In the genomic region with DNA sequence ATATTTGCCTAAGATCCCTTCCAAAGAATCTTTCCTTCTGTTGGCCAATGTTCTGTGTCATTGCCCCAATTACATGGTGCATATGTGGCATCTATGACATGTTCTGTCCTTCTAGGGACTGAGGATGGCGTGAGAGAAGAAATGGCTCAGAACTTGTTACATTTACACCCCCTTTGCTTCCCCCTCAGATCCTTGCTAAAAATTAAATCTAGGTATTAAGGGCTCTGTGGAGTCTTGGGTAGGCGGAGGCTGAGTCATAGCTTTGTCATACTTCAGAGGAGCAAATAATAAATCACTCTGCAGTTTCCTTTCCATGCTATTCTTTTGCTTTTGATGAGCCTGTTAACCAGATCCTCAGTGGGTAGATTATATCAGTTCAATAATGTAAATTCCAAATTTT, we compare ENCODE assay signal across 23 mouse cellular contexts.
DNase-seq lines count a peak whose midpoint lies in the region; ATAC-seq lines count a peak whose summit lies in the region.
"Had no signal": no experiment of that assay in that cellular context is flagged by ENCODE, and none has a peak within 500 bp of the region (broad histone marks: within the 10 kb centered on the region; RNA-seq: fewer than 3 reads in every experiment).

No protein-coding gene starts in this region.

- intact Hi-C loops in left cerebral cortex, postnatal 10 days (cut with DNase I) = no loop called here

- 78% methylated on average over 2 of the region's 2 CpGs for WGBS in embryonic facial prominence, embryonic 14.5 days
- WGBS in embryonic facial prominence, embryonic 10.5 days = 74% methylated on average over 2 of the region's 2 CpGs

- no peaks in the 10 kb centered on the region for H3K36me3 ChIP-seq in embryonic facial prominence, embryonic 14.5 days (ENCODE audit: control insufficient read depth, insufficient read depth, low read length)
- no peaks in the 10 kb centered on the region for H3K36me3 ChIP-seq in embryonic facial prominence, embryonic 10.5 days (replicated peaks)
- H3K36me3 ChIP-seq: embryonic facial prominence, embryonic 12.5 days; forebrain, embryonic 12.5 days; heart, embryonic 12.5 days; hindbrain, embryonic 10.5 days; intestine, embryonic 15.5 days had no signal

- no peaks in the 10 kb centered on the region for H3K4me1 ChIP-seq in embryonic facial prominence, embryonic 14.5 days (ENCODE audit: control insufficient read depth, insufficient read depth, low read length)
- no peaks in the 10 kb centered on the region for H3K4me1 ChIP-seq in embryonic facial prominence, embryonic 10.5 days
- H3K4me1 ChIP-seq: embryonic facial prominence, embryonic 12.5 days; forebrain, embryonic 12.5 days; heart, embryonic 12.5 days; hindbrain, embryonic 10.5 days; intestine, embryonic 15.5 days had no signal

- H3K27me3 ChIP-seq in embryonic facial prominence, embryonic 14.5 days (replicated peaks; ENCODE audit: control insufficient read depth, insufficient read depth, low read length) = no peaks in the 10 kb centered on the region
- no peaks in the 10 kb centered on the region for H3K27me3 ChIP-seq in embryonic facial prominence, embryonic 10.5 days (replicated peaks; ENCODE audit: low read depth, poor library complexity, severe bottlenecking)
- H3K27me3 ChIP-seq: CH12.LX; embryonic facial prominence, embryonic 12.5 days; forebrain, embryonic 12.5 days; heart, embryonic 12.5 days; intestine, embryonic 15.5 days had no signal

- H3K4me3 ChIP-seq in embryonic facial prominence, embryonic 14.5 days (ENCODE audit: low read depth, low read length) = no peak overlapping the region
- H3K4me3 ChIP-seq in embryonic facial prominence, embryonic 10.5 days = no peak overlapping the region
- H3K4me3 ChIP-seq: embryonic facial prominence, embryonic 12.5 days; forebrain, embryonic 12.5 days; gastrocnemius, adult 2 months; heart, embryonic 12.5 days; hindbrain, embryonic 10.5 days; intestine, embryonic 15.5 days had no signal

- H3K4me2 ChIP-seq in embryonic facial prominence, embryonic 14.5 days (ENCODE audit: low read depth, low read length) = no peak overlapping the region
- H3K4me2 ChIP-seq: embryonic facial prominence, embryonic 12.5 days; forebrain, embryonic 12.5 days; heart, embryonic 12.5 days; hindbrain, embryonic 14.5 days; intestine, embryonic 15.5 days had no signal

- no peak overlapping the region for H3K27ac ChIP-seq in embryonic facial prominence, embryonic 14.5 days (replicated peaks; ENCODE audit: low read depth, low read length)
- no peak overlapping the region for H3K27ac ChIP-seq in embryonic facial prominence, embryonic 10.5 days (replicated peaks)
- H3K27ac ChIP-seq: embryonic facial prominence, embryonic 12.5 days; forebrain, embryonic 12.5 days; gastrocnemius, adult 2 months; hindbrain, embryonic 10.5 days; hindbrain, embryonic 14.5 days; intestine, embryonic 15.5 days had no signal

- H3K9ac ChIP-seq in embryonic facial prominence, embryonic 14.5 days (ENCODE audit: low read depth, low read length) = no peak overlapping the region
- H3K9ac ChIP-seq: embryonic facial prominence, embryonic 12.5 days; forebrain, embryonic 12.5 days; heart, embryonic 12.5 days; hindbrain, embryonic 14.5 days; intestine, embryonic 15.5 days had no signal

- peak; percentile 2 to 53 for DNase-seq in adrenal gland, adult (ENCODE audit: inconsistent age in 2 of 2, low spot score in 1 of 2)
- DNase-seq in adrenal gland, postnatal 4 days (ENCODE audit: low spot score in 2 of 2) = no peak
- DNase-seq in embryonic facial prominence, embryonic 14.5 days (ENCODE audit: low spot score) = peak; percentile 3
- no peak for DNase-seq in embryonic facial prominence, embryonic 10.5 days (ENCODE audit: low spot score)
- DNase-seq in left cerebral cortex, adult 9 months (ENCODE audit: low spot score in 2 of 2) = peak; percentile 11 to 13
- no peak for DNase-seq in left cerebral cortex, postnatal 10 days (ENCODE audit: extremely low spot score in 1 of 2, low spot score in 2 of 2)
- DNase-seq in brain, adult 2 months (ENCODE audit: low read depth, low spot score) = peak; percentile 65
- DNase-seq in kidney, postnatal 25 days = no peak
- DNase-seq: adrenal gland, postnatal 10 days; cerebellum, adult 18-20 months; cerebellum, postnatal 10 days; gastrocnemius, adult 2 months; gastrocnemius, postnatal 25 days had no signal

- no peaks in the 10 kb centered on the region for H3K9me3 ChIP-seq in embryonic facial prominence, embryonic 14.5 days (ENCODE audit: control insufficient read depth, low read length)
- H3K9me3 ChIP-seq in embryonic facial prominence, embryonic 10.5 days = no peaks in the 10 kb centered on the region
- H3K9me3 ChIP-seq: embryonic facial prominence, embryonic 12.5 days; forebrain, embryonic 12.5 days; heart, embryonic 12.5 days; hindbrain, embryonic 10.5 days; intestine, embryonic 15.5 days had no signal

- no peak for ATAC-seq in embryonic facial prominence, embryonic 14.5 days (ENCODE audit: low read depth)
- ATAC-seq: activated CD4-positive, CD25-positive, alpha-beta regulatory T cell, adult 4 months; forebrain, embryonic 16.5 days; intestine, embryonic 15.5 days; Patski had no signal

Comparison
In these comparisons a context has a peak if more than half of its experiments do, and no peak if none do; other contexts are left out.
1. DNase-seq: peak in adrenal gland, adult (2 of 2), embryonic facial prominence, embryonic 14.5 days (single experiment), left cerebral cortex, adult 9 months (2 of 2) and brain, adult 2 months (single experiment); none in adrenal gland, postnatal 4 days (0 of 2), embryonic facial prominence, embryonic 10.5 days (single experiment), left cerebral cortex, postnatal 10 days (0 of 2) and kidney, postnatal 25 days (0 of 2).